Mouse (Mus musculus) CD4-positive helper T cell, adult 2 months (primary cell): ENCODE results near the gene Rwdd3.

Experiments
- DNase-seq: peaks from one replicate; pipeline ENCODE4 v3.0.0-alpha.2; 2012; ENCODE audit warnings: low read depth, missing footprints, low spot score

Rwdd3 gene

GRCm38 (mm10) chr3:121171243-121171871 lies at the start of gene Rwdd3:
Rwdd3 (minus strand) TSS chr3:121171695.
- DNase-seq = peak; percentile 92

GRCm38 (mm10) chr3:121217011-121217410 lies 45.5 kb upstream of the Rwdd3 start:
- no peak for DNase-seq

GRCm38 (mm10) chr3:121213501-121213900 lies 42.0 kb upstream of the Rwdd3 start:
- DNase-seq = no peak

- no peak for DNase-seq
These were observed 40.7 kb upstream of the Rwdd3 start for GRCm38 (mm10) chr3:121212156-121212555.

GRCm38 (mm10) chr3:121208994-121209393 lies 37.5 kb upstream of the Rwdd3 start:
- no peak for DNase-seq

GRCm38 (mm10) chr3:121206202-121206882 lies 34.8 kb upstream of the Rwdd3 start:
- no peak for DNase-seq

GRCm38 (mm10) chr3:121202638-121203037 lies 31.1 kb upstream of the Rwdd3 start:
- DNase-seq = no peak

GRCm38 (mm10) chr3:121201012-121201747 lies 29.7 kb upstream of the Rwdd3 start:
- DNase-seq = no peak

GRCm38 (mm10) chr3:121189199-121189598 lies 17.7 kb upstream of the Rwdd3 start:
- DNase-seq = no peak

- DNase-seq = no peak
These were observed 16.0 kb upstream of the Rwdd3 start for GRCm38 (mm10) chr3:121187510-121187909.

- DNase-seq = no peak
These were observed 15.4 kb upstream of the Rwdd3 start for GRCm38 (mm10) chr3:121186925-121187324.

- DNase-seq = no peak
These were observed 13.7 kb upstream of the Rwdd3 start for GRCm38 (mm10) chr3:121185197-121185596.

GRCm38 (mm10) chr3:121176011-121176410 lies 4.5 kb upstream of the Rwdd3 start:
- DNase-seq = no peak

- DNase-seq = no peak
These were observed 2.9 kb upstream of the Rwdd3 start for GRCm38 (mm10) chr3:121174248-121174945.

GRCm38 (mm10) chr3:121172718-121173117 lies 1.2 kb upstream of the Rwdd3 start:
- DNase-seq = no peak

- no peak for DNase-seq
These were observed 374 bp upstream of the Rwdd3 start for GRCm38 (mm10) chr3:121171872-121172265.

- no peak for DNase-seq
These were observed 864 bp downstream of the Rwdd3 start for GRCm38 (mm10) chr3:121170631-121171030.

- DNase-seq = no peak
These were observed 2.2 kb downstream of the Rwdd3 start for GRCm38 (mm10) chr3:121169092-121169942.

- no peak for DNase-seq
These were observed 2.9 kb downstream of the Rwdd3 start for GRCm38 (mm10) chr3:121168581-121168980.

- peak; percentile 84 for DNase-seq
These were observed 8.2 kb downstream of the Rwdd3 start for GRCm38 (mm10) chr3:121163271-121163819.

- DNase-seq = no peak
These were observed 9.8 kb downstream of the Rwdd3 start for GRCm38 (mm10) chr3:121161661-121162060.
